In the genomic region with DNA sequence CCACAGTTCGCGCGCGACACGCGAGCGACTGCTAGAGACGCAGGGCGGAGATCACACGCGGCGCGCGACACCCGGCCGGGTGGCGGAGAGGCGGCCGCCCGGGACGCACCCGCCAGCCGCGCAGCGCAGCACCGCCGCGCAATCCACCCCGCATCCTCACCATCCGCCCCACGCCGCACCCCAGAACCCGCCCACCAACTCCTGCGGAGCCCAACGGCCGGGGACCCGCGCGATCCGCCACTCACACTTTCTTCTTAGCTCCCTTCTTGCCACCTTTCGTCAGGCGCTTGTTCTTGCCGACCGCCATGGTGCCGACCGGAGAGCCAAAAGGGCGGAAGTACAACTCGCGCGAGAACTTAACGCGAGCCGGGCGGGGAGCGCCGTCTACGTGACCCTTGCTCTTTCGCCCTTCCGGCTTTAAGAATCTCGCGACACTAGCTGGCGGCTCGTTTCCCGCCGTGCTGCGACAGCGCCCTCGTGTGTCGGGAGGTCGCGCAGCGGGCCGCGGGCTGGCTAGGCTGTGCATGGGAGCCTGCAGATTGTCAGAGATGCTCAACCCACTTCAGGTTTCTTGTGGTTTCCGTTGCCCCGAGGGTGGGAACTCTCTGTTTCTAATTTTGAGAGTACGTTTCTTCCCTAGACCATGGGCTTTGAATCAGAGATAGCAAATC, we compare ENCODE assay signal across 8 mouse cellular contexts. TPM values are rescaled to one million over a fixed set of nuclear protein-coding genes. Genes with fewer than 3 reads are reported as not detected.
DNase-seq lines count a peak whose midpoint lies in the region; ATAC-seq and TF ChIP-seq lines count a peak whose summit lies in the region.

A gene (minus strand): TSS at position 440 of the 671 bp plus-strand sequence.

- peak; percentile 97 for ATAC-seq in forebrain, embryonic 12.5 days (ENCODE audit: low FRiP score)
- ATAC-seq in heart, postnatal 0 days (ENCODE audit: insufficient read depth, low read depth) = peak; percentile 97
- peak; percentile 97 for ATAC-seq in liver, embryonic 16.5 days (ENCODE audit: low read depth)
- ATAC-seq in neural tube, embryonic 13.5 days (ENCODE audit: low read depth) = peak; percentile 97

- TF ChIP-seq CTCF in E14TG2a.4 (conservative IDR thresholded peaks at IDR 0.05; ENCODE audit: low read length) = peak; percentile 25; the same call in 1 of the 2 replicates
- TF ChIP-seq CTCF in heart, postnatal 0 days (IDR thresholded peaks at IDR 0.05; ENCODE audit: low read depth) = peak; percentile 99
- TF ChIP-seq CTCF in testis, adult 2 months (IDR thresholded peaks at IDR 0.05; ENCODE audit: control insufficient read depth, insufficient read depth, insufficient replicate concordance, low read depth, low read length) = peak; percentile 98

- H3K9ac ChIP-seq in forebrain, embryonic 12.5 days = peak within 1 kb of the TSS; percentile 93
- H3K9ac ChIP-seq in heart, postnatal 0 days (replicated peaks; ENCODE audit: low read depth, low read length) = peak within 1 kb of the TSS; percentile 98
- peak within 1 kb of the TSS; percentile 81 for H3K9ac ChIP-seq in liver, embryonic 16.5 days (ENCODE audit: low read depth, low read length)
- peak within 1 kb of the TSS; percentile 99 for H3K9ac ChIP-seq in neural tube, embryonic 13.5 days

- no peaks in the 10 kb centered on the region for H3K9me3 ChIP-seq in E14TG2a.4 (ENCODE audit: low read length)
- no peaks in the 10 kb centered on the region for H3K9me3 ChIP-seq in forebrain, embryonic 12.5 days
- no peaks in the 10 kb centered on the region for H3K9me3 ChIP-seq in heart, postnatal 0 days (replicated peaks; ENCODE audit: control insufficient read depth, low read length)
- no peaks in the 10 kb centered on the region for H3K9me3 ChIP-seq in liver, embryonic 16.5 days (replicated peaks; ENCODE audit: control insufficient read depth, low read length)
- H3K9me3 ChIP-seq in neural tube, embryonic 13.5 days = no peaks in the 10 kb centered on the region

- no peaks in the 10 kb centered on the region for H3K27me3 ChIP-seq in E14TG2a.4 (ENCODE audit: insufficient read depth, low read length)
- no peaks in the 10 kb centered on the region for H3K27me3 ChIP-seq in forebrain, embryonic 12.5 days
- H3K27me3 ChIP-seq in heart, postnatal 0 days (ENCODE audit: control insufficient read depth, insufficient read depth, low read length) = no peaks in the 10 kb centered on the region
- no peaks in the 10 kb centered on the region for H3K27me3 ChIP-seq in liver, embryonic 16.5 days (ENCODE audit: control insufficient read depth, insufficient read depth, low read depth, low read length)
- H3K27me3 ChIP-seq in neural tube, embryonic 13.5 days = no peaks in the 10 kb centered on the region
- no peaks in the 10 kb centered on the region for H3K27me3 ChIP-seq in testis, adult 2 months (ENCODE audit: control insufficient read depth, insufficient read depth, low read length)

- under 1% methylated on average over 76 of the region's 77 CpGs for WGBS in forebrain, embryonic 12.5 days
- WGBS in heart, postnatal 0 days = under 1% methylated on average over 71 of the region's 77 CpGs
- under 1% methylated on average over 61 of the region's 77 CpGs for WGBS in liver, embryonic 16.5 days (ENCODE audit: insufficient replicate concordance)
- WGBS in neural tube, embryonic 13.5 days = under 1% methylated on average over 75 of the region's 77 CpGs

- peak within 1 kb of the TSS; percentile 98 for H3K4me3 ChIP-seq in E14TG2a.4 (replicated peaks; ENCODE audit: low read length)
- H3K4me3 ChIP-seq in forebrain, embryonic 12.5 days (replicated peaks) = peak within 1 kb of the TSS; percentile 95
- peak within 1 kb of the TSS; percentile 92 for H3K4me3 ChIP-seq in heart, postnatal 0 days (ENCODE audit: low read depth, low read length)
- peak within 1 kb of the TSS; percentile 77 for H3K4me3 ChIP-seq in liver, embryonic 16.5 days (ENCODE audit: low read depth, low read length)
- peak within 1 kb of the TSS; percentile 97 for H3K4me3 ChIP-seq in neural tube, embryonic 13.5 days
- peak within 1 kb of the TSS; percentile 93 for H3K4me3 ChIP-seq in testis, adult 2 months (ENCODE audit: control insufficient read depth, low read depth, low read length)

- peak within 1 kb of the TSS; percentile 90 for H3K27ac ChIP-seq in forebrain, embryonic 12.5 days
- H3K27ac ChIP-seq in heart, postnatal 0 days (ENCODE audit: low read depth) = peak within 1 kb of the TSS; percentile 90
- peak within 1 kb of the TSS; percentile 53 for H3K27ac ChIP-seq in liver, embryonic 16.5 days (ENCODE audit: low read length)
- peak within 1 kb of the TSS; percentile 90 for H3K27ac ChIP-seq in neural tube, embryonic 13.5 days (replicated peaks)
- peak within 1 kb of the TSS; percentile 78 for H3K27ac ChIP-seq in testis, adult 2 months (ENCODE audit: control insufficient read depth, insufficient read depth, low read depth, low read length)

- DNase-seq in c-Kit-positive CD71-positive TER-119-positive erythroid progenitor cells, embryonic 14.5 days (ENCODE audit: low spot score) = peak; percentile 94
- DNase-seq in heart, postnatal 0 days (ENCODE audit: low spot score) = peak; percentile 97
- peak; percentile 99 for DNase-seq in kidney, postnatal 4 days

- TF ChIP-seq EP300 in heart, postnatal 0 days (IDR thresholded peaks at IDR 0.05; ENCODE audit: low read depth) = peak; percentile 99

- peaks cover 25% of the 10 kb centered on the region for H3K4me1 ChIP-seq in E14TG2a.4 (replicated peaks; ENCODE audit: low read depth, low read length)
- H3K4me1 ChIP-seq in forebrain, embryonic 12.5 days = peaks cover 15% of the 10 kb centered on the region
- peaks cover 8% of the 10 kb centered on the region; the same call in 1 of the 2 replicates for H3K4me1 ChIP-seq in heart, postnatal 0 days (ENCODE audit: control insufficient read depth, insufficient read depth)
- peaks cover 21% of the 10 kb centered on the region for H3K4me1 ChIP-seq in liver, embryonic 16.5 days (ENCODE audit: control insufficient read depth, low read depth, low read length)
- H3K4me1 ChIP-seq in neural tube, embryonic 13.5 days (replicated peaks) = peaks cover 26% of the 10 kb centered on the region
- peaks cover 2% of the 10 kb centered on the region for H3K4me1 ChIP-seq in testis, adult 2 months (ENCODE audit: control insufficient read depth, insufficient read depth, low read length)

- H3K4me2 ChIP-seq in forebrain, embryonic 12.5 days = peak within 1 kb of the TSS; percentile 79
- peak within 1 kb of the TSS; percentile 73 for H3K4me2 ChIP-seq in heart, postnatal 0 days (ENCODE audit: low read depth, low read length)
- peak within 1 kb of the TSS; percentile 85 for H3K4me2 ChIP-seq in liver, embryonic 16.5 days (ENCODE audit: low read depth, low read length)
- H3K4me2 ChIP-seq in neural tube, embryonic 13.5 days = peak within 1 kb of the TSS; percentile 82

- TF ChIP-seq POLR2A in testis, adult 2 months (IDR thresholded peaks at IDR 0.05; ENCODE audit: control insufficient read depth, low read depth, low read length) = peak; percentile 83; the same call in 1 of the 2 replicates

- peaks cover 47% of the 10 kb centered on the region for H3K36me3 ChIP-seq in E14TG2a.4 (ENCODE audit: insufficient read depth, low read length)
- H3K36me3 ChIP-seq in forebrain, embryonic 12.5 days (replicated peaks) = peaks cover 35% of the 10 kb centered on the region
- H3K36me3 ChIP-seq in heart, postnatal 0 days (replicated peaks; ENCODE audit: control insufficient read depth, insufficient read depth, low read length) = peaks cover 34% of the 10 kb centered on the region
- H3K36me3 ChIP-seq in liver, embryonic 16.5 days (ENCODE audit: control insufficient read depth, insufficient read depth) = peaks cover 36% of the 10 kb centered on the region
- peaks cover 36% of the 10 kb centered on the region for H3K36me3 ChIP-seq in neural tube, embryonic 13.5 days
- H3K36me3 ChIP-seq in testis, adult 2 months (ENCODE audit: control insufficient read depth, insufficient read depth, low read length) = peaks cover 4% of the 10 kb centered on the region

RNA-seq across cellular contexts. Expression of the gene that starts here (rescaled TPM):
- 862 and 915 TPM in 2 replicates for polyA plus RNA-seq in forebrain, embryonic 12.5 days (2016; fragmentation: Nextera tagmentation; extraction: Ambion mirVana)
- 639 and 683 TPM in 2 replicates for total RNA-seq in heart, postnatal 0 days (2014; rRNA removed; ENCODE audit: low replicate concordance)
- polyA plus RNA-seq in heart, postnatal 0 days (2015; fragmentation: Nextera tagmentation; extraction: Ambion mirVana) = 694 and 757 TPM in 2 replicates
- 593 and 662 TPM in 2 replicates for polyA plus RNA-seq in liver, embryonic 16.5 days (2015; fragmentation: Nextera tagmentation; extraction: Ambion mirVana)
- 746 and 778 TPM in 2 replicates for polyA plus RNA-seq in neural tube, embryonic 13.5 days (2015; fragmentation: Nextera tagmentation; extraction: Ambion mirVana)
- polyA plus RNA-seq in testis, adult 2 months (2012; rRNA removed) = 89.9 and 90.6 TPM in 2 replicates

Comparison
In these comparisons a context has a peak if more than half of its experiments do, and no peak if none do; other contexts are left out.
1. Peak in every context shown above with its lines: DNase-seq, ATAC-seq, H3K4me3 ChIP-seq and H3K27ac ChIP-seq.
2. CTCF ChIP-seq: peak in every context shown above with its lines; median percentile 99 in heart, postnatal 0 days; 98 in testis, adult 2 months; 25 in E14TG2a.4.